Mouse (Mus musculus) cerebellum, adult 2 months (tissue): ENCODE results near the gene Araf.

Experiments used
- CTCF ChIP-seq: fragments of 200-500 bp; IDR thresholded peaks from 2 replicates; pipeline ENCODE4 v1.5.1; 2011; ENCODE audit warnings: low read depth, mild to moderate bottlenecking, control low read depth, low read length, moderate library complexity, borderline replicate concordance; ENCODE audit not compliant: insufficient read depth
- POLR2A ChIP-seq: fragments of 200-500 bp; IDR thresholded peaks from 2 replicates; pipeline ENCODE4 v1.6.1; 2011; ENCODE audit warnings: low read length, control low read depth, borderline replicate concordance; ENCODE audit not compliant: insufficient read depth

DNA sequence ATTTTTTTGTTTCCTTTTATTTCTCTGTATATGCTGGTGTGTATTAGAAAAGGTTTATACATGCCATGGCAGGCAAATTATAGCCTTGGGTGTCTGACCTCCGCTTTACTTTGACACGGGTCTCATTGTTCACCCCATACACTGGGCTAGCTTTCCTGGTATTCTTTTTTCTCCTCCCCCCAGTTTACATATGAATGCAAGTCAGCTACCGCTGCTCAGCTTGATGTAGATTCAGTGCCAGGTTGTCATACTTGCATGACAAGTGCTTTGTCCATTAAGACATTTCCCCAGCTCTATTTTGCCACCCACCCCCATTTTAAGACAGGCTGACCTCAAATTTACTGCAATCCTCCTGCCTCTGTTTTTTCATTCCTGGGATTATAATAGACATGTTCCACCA is 77.6 kb downstream of the Araf start:
- TF ChIP-seq POLR2A, result no peak
- TF ChIP-seq CTCF, result no peak
